In the genomic region with DNA sequence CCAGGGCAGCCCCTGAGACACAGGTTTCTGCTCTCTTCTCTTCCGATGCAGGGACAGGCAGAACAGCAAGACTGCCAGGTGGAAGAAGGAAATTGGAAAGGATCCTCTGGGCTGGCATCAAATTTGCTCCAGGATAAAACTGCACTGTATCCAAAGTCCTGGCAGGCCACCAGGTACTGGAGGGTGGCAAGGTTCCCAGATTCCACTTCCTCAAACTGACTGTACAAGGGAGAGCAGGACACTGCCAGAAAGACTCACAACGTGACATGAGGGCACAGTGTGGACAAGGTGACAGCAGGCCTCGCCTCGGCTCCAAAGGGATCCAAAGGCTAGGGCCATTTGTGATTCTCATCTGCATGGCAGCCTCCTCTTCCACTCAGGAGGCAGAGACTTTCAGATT, we compare ENCODE assay signal across 9 mouse cellular contexts.
DNase-seq lines count a peak whose midpoint lies in the region; ATAC-seq and TF ChIP-seq lines count a peak whose summit lies in the region.
"Had no signal": no experiment of that assay in that cellular context is flagged by ENCODE, and none has a peak within 500 bp of the region (broad histone marks: within the 10 kb centered on the region; RNA-seq: fewer than 3 reads in every experiment).

No protein-coding gene starts in this region.

- TF ChIP-seq CTCF in cerebellum, adult 2 months (IDR thresholded peaks at IDR 0.05; ENCODE audit: borderline replicate concordance, insufficient read depth, low read depth, low read length), result no peak

- no peaks in the 10 kb centered on the region for H3K27me3 ChIP-seq in hindbrain, embryonic 16.5 days (replicated peaks; ENCODE audit: control insufficient read depth, insufficient read depth, low read length)
- H3K27me3 ChIP-seq in hindbrain, embryonic 11.5 days (ENCODE audit: control insufficient read depth, insufficient read depth, low read length), result no peaks in the 10 kb centered on the region
- H3K27me3 ChIP-seq in cerebellum, adult 2 months (ENCODE audit: control insufficient read depth, insufficient read depth, low read length), result no peaks in the 10 kb centered on the region
- H3K27me3 ChIP-seq: lung, embryonic 15.5 days had no signal

- WGBS in hindbrain, embryonic 16.5 days, result 64% methylated on average over 4 of the region's 4 CpGs
- 84% methylated on average over 4 of the region's 4 CpGs for WGBS in hindbrain, embryonic 11.5 days
- WGBS in cerebellum, adult 2 months, result 4% methylated on average over 4 of the region's 4 CpGs

- peak; percentile 44; the same call in 1 of the 2 replicates for TF ChIP-seq POLR2A in cerebellum, adult 2 months (IDR thresholded peaks at IDR 0.05; ENCODE audit: borderline replicate concordance, insufficient read depth, low read length)

- H3K4me1 ChIP-seq in hindbrain, embryonic 16.5 days (ENCODE audit: control insufficient read depth, insufficient read depth, low read depth, low read length), result no peaks in the 10 kb centered on the region
- H3K4me1 ChIP-seq in hindbrain, embryonic 11.5 days (replicated peaks; ENCODE audit: control insufficient read depth, insufficient read depth, low read length), result no peaks in the 10 kb centered on the region
- H3K4me1 ChIP-seq in cerebellum, adult 2 months (ENCODE audit: control insufficient read depth, insufficient read depth, low read length), result peaks cover 30% of the 10 kb centered on the region
- H3K4me1 ChIP-seq: lung, embryonic 15.5 days had no signal

- H3K9me3 ChIP-seq in hindbrain, embryonic 16.5 days (ENCODE audit: control insufficient read depth, low read length), result no peaks in the 10 kb centered on the region
- no peaks in the 10 kb centered on the region for H3K9me3 ChIP-seq in hindbrain, embryonic 11.5 days (ENCODE audit: control insufficient read depth, low read length)
- H3K9me3 ChIP-seq: lung, embryonic 15.5 days had no signal

- H3K9ac ChIP-seq in hindbrain, embryonic 16.5 days (ENCODE audit: low read depth, low read length), result no peak overlapping the region
- H3K9ac ChIP-seq in hindbrain, embryonic 11.5 days (ENCODE audit: low read depth, low read length), result no peak overlapping the region
- H3K9ac ChIP-seq: lung, embryonic 15.5 days had no signal

- no peak overlapping the region for H3K4me3 ChIP-seq in hindbrain, embryonic 16.5 days (ENCODE audit: low read length)
- H3K4me3 ChIP-seq in hindbrain, embryonic 11.5 days (ENCODE audit: low read depth, low read length), result no peak overlapping the region
- H3K4me3 ChIP-seq in cerebellum, adult 2 months (replicated peaks; ENCODE audit: insufficient read depth, low read depth, low read length), result no peak overlapping the region
- H3K4me3 ChIP-seq: lung, embryonic 15.5 days had no signal

- DNase-seq in hindbrain, embryonic 11.5 days (ENCODE audit: low spot score), result no peak
- peak; percentile 100 for DNase-seq in cerebellum, adult 2 months
- DNase-seq in gonadal fat pad, adult 2 months (ENCODE audit: low read depth), result peak; percentile 57
- peak; percentile 75 to 80 for DNase-seq in layer of hippocampus, postnatal 10 days (ENCODE audit: low spot score in 2 of 2)
- peak; percentile 46 for DNase-seq in ovary, postnatal 14 days (ENCODE audit: low spot score)
- DNase-seq in thymus, postnatal 4 days, result no peak
- no peak for DNase-seq in urinary bladder, postnatal 10 days (ENCODE audit: low spot score)

- no peak overlapping the region for H3K4me2 ChIP-seq in hindbrain, embryonic 16.5 days (ENCODE audit: low read length)
- H3K4me2 ChIP-seq in hindbrain, embryonic 11.5 days (replicated peaks; ENCODE audit: low read depth, low read length), result no peak overlapping the region
- H3K4me2 ChIP-seq: lung, embryonic 15.5 days had no signal

- H3K27ac ChIP-seq in hindbrain, embryonic 16.5 days (ENCODE audit: low read depth, low read length), result no peak overlapping the region
- no peak overlapping the region for H3K27ac ChIP-seq in hindbrain, embryonic 11.5 days (ENCODE audit: low read depth, low read length)
- peak overlapping the region; percentile 97 for H3K27ac ChIP-seq in cerebellum, adult 2 months (ENCODE audit: insufficient read depth, low read length)
- H3K27ac ChIP-seq: lung, embryonic 15.5 days had no signal

- no peaks in the 10 kb centered on the region for H3K36me3 ChIP-seq in hindbrain, embryonic 16.5 days (ENCODE audit: control insufficient read depth, insufficient read depth, low read length)
- no peaks in the 10 kb centered on the region for H3K36me3 ChIP-seq in hindbrain, embryonic 11.5 days (ENCODE audit: control insufficient read depth, insufficient read depth, low read length)
- H3K36me3 ChIP-seq: lung, embryonic 15.5 days had no signal

- peak; percentile 81 for ATAC-seq in hindbrain, embryonic 16.5 days
- no peak for ATAC-seq in hindbrain, embryonic 11.5 days (ENCODE audit: low FRiP score)

Comparison
In these comparisons a context has a peak if more than half of its experiments do, and no peak if none do; other contexts are left out.
1. DNase-seq: peak in cerebellum, adult 2 months (2 of 2), gonadal fat pad, adult 2 months (single experiment), layer of hippocampus, postnatal 10 days (2 of 2) and ovary, postnatal 14 days (single experiment); none in hindbrain, embryonic 11.5 days (single experiment), thymus, postnatal 4 days (single experiment) and urinary bladder, postnatal 10 days (single experiment).